Mouse (Mus musculus) right cerebral cortex, postnatal 36 days (tissue): ENCODE data around the gene Atp8b3.

ENCODE experiments used
- DNase-seq, 2 experiments: peaks; one replicate each; pipeline ENCODE4 v3.0.0; 2022; ENCODE audit warnings: low spot score in 2 of 2, mixed read lengths in 1 of 2

Atp8b3 gene

DNA sequence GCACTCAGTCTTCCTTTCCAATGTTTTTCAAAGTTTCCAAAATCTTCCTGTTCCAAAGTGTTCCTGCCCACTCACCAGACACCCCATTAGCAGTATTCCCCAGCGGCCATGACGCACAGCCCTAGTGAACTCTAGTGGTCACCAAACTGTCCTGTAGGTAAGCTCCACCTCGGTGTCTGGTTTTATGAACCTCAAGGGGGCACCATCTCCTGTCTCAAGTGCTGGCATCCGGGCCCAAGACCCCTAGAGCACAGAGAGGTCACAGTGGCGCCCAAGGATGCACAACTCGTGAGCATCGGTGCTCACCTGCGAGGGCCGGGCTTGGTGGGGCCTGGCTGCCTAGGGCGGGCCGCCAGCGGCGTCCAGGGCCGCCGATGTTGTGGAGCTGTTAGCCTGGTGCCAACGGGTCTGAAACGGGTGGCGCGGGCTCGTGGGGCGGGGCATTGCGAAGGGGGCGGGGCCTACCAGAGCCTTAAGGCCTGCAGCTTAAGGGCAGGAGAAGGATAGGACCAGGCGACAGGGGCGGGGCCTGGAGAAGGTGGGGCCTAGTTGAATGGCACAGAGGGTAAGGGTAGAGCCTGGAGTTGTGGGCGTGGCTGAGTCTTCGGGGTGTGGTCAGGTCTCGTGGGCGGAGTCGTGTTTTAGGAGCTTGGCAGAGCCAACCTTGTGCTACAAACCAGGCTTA lies at the start of gene Atp8b3:
Gene Atp8b3, minus strand, starts transcription at position 415 of the 685 bp plus-strand sequence.
- no peak for DNase-seq

DNA sequence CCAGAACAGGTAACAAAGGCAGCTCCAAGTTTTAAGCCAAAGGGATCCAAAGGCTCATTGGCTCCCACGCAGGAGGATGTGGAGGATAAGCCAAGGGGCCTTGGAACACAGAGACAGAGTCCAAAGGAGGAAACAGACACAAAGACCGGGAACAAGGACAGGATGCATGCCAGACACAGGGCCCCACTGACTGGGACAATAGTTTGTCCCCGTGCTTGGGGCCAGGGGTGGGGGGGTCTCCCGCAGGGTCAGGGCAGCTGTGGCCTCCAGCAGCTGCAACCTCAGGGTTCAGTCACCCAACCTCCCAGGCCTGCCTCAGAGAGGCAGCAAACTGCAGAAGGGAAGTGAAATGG lies 48.4 kb upstream of the Atp8b3 start:
- no peak for DNase-seq

DNA sequence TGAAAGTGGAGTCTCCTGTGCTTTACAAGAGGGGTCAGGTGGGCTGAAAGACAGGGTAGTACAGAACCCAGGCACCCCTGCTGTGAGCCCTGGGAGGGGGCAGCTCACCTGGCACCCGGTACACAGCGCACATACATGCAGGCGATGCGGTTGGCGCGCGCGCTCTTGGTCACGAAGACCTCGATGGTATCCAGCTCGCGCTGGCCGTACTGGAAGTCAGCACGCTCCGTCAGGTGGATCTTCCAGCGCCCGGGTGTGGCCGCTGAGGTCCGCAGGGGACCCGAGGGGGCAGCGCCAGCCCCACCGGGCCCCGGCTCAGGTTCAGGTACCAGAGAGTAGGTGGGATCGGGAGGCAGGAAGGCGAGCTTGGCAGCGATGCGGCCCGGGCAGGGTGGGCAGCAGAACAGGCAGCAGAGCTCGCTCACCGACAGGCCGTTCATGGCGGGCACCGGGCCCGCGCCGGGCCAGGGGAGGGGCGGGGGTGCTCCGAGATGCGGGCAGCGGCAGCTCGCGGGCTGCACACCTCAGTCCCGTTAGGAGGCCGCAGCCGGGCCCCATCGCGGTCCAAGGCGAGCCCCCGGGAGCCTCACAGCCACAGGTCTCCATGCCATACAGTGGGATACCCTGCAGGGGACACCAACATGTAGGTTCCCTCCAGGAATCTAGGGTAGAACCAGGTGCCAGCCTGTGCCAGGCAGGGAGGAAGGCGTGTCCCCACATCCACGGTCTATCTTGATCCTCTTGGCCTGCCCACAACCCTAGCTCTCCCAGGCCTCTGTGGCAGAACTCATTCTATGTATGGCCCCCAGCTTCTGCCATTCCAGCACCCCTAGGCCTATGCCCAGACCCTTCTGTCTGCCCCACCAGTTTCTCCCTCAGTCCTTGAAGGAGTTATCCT lies 47.7 kb upstream of the Atp8b3 start:
- no peak for DNase-seq

DNA sequence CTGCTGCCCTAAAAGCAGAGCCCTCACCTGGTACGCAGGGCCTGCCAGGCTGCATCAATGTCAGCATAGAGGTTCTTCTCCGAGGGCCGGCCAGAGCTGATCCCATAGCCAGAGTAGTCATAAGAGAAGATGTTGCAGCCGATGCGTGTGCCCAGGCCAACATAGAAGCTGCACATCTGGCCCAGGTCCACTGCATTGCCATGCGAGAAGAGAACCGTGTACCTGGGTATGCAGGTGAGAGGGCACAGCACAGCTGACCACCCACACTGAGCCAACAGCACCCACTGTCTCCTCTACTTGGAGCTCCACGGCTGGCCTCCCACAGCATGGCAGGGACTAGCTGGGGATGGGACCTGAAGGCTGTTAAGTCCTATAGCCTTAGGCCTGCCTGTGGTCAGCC lies 46.7 kb upstream of the Atp8b3 start:
- no peak for DNase-seq

DNA sequence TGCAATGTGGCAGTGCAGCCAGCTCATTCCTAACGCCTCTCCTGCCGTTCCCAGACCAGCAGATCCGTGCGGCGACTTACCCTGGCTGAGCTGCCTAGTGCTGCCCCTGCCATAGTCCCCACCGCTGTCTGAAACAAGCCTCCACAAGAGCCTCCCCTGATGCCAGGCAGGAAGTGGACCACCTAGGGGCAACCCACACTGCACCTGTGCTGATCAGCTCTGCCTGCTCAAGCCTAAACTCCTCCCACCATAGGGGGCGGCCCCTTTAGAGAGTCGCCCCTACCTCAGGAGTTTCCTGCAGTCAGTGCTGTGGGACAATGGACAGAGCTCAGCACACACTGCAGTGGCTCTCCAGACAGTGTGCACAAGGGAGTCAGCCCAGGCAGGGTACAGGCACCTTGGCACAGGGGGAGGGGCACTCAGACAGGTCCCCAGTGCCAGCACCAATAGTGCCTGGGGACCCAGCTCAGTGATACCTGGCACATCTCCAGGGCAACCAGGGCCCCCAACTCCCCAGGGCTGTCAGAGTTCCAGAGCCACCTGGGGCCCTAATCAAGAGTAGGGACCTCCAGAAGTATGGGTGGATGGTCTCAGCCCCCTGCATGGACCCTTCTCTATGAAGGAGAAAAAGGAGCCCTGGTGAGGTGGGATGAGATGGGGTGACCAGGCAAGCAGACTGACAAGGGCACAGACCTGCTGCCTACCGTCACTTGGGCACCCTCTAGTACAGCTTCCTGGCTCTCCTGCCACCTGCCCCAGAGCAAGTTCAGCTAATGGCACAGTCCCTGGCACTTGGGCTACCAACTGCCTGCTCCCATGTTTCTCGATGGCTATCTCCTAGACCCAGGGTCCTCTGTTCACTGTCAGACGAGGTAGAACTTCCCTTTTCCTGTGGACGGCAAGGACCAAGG lies 46.0 kb upstream of the Atp8b3 start:
- DNase-seq = no peak

DNA sequence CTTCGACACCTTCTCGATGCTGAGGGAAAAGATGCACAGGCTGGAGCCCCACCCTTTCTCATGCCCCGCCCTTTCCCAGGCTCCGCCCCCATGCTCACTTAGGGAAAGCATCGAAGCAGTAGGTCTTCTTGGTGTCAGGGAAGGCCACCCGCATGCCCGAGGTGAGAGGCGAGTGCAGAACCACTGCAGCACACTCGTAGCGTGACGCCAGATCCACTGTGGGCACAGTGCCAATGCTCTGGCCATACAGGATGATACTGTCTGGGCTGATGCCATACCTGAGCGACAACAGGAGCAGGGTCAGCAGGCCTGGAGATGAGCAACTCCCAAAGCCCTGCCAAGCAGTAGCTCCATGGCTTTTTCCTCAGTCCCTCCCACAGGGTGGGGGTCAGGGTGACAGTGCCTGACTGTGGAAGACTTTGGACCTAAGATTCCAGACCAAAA lies 45.1 kb upstream of the Atp8b3 start:
- DNase-seq = no peak

DNA sequence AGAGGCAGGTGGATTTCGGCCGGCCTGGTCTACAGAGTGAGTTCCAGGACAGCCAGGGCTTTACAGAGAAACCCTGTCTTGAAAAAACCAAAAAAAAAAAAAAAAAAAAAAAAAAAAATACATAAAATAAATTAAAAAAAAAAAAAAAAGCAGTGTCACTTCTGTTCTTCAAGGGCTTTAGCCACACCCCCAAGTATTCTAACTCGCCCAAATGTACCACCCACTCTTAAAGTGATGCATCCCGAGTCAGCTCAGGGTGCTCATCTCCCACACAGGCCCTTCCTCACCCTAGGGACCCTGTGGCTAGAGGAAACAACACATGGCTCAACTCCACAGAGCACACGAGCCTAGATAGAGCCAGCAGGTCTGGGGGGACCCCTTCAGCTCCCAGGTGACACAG lies 44.1 kb upstream of the Atp8b3 start:
- DNase-seq = no peak

DNA sequence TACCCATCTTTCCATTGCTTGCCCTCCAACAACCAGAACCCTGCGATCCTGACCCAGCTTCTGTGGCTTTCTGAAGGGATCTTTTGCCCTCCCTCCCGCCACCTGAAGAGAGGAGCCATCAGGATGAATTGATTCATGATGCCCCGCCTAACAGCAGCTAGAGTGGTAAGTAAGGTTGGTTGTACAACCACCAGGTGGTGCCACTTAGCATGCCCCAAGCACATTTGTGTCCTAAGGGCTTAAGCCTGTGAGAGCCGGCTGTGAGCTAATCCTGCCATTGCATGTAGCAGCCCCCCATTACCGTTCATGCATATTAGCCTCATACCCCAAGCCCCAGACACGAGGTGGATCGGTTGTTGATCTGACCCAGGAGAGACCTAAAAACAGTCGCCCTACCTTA lies 40.0 kb upstream of the Atp8b3 start:
- no peak for DNase-seq

DNA sequence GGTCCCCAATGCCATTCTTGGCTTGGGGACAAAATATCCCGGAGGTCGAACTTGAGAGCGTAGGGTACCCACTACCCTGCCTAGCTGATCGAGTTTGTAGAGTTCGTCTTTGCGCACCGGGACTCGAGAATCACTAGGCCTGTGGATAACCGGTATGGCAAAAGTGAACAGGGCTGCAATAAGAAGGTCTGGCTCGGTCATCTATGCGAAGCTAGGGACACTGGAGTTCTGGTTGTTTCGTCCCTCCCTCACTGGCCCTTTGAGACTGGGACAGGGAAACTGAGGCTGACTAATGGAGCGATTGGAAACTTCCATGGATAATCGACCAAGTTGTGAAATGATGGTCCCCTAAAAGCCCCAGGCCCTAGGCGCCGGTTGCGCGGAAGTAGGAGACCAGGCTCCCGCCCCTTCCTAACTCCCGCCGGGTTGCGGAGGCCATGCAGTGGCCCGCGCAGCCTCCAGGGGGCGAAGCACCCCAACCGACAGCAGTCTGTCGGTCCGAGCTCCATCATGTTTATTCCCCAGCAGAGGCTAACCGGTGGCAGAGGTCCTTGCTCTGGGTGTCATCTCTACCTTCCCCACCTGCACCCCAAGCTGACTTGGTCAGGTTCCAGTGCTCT lies 39.3 kb upstream of the Atp8b3 start:
- DNase-seq = no peak

DNA sequence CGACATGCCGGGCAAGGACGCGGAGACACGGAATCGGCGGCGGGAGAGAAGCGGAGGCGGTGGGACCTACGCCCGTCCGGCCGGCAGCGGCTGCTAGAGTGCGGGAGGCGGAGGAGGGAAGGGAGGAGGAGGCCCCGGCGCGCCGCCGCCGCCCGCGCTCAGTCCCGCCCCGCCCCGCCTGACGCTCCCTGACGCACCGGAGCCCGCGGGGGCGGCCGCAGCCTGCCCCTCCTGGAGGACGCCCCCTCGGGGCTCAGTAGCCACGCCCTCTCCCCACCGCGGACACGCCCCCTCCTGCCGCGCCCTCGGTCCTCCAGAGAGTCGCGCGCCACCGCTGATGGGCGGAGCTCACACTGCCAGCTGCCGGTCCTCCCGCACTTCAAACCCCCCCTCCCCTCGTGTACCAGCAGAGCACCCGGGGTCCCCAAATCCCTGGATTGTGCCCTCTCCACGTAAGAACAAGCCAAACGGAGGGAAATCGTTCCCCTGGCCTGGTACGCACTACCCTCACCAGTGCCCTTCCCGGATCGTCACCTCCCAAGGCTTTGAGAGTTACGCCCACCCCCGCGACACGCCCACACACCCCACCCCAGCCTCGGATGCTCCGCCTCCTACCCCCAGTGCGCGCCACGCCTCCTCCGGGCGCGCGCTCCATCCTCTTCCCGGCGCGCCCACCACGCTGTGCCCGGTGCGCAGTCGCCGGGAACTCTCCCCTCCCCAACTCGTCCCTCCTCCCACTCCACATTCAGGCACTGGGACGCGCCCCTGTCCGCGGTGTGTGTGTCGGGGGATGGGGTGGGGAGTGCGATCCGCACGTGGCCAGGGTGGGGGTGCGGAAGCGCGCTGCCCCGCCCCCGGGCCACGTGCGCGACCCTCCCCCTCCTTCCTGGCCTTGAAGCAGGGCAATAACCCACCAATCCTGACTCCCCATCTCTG lies 38.5 kb upstream of the Atp8b3 start, which contains the start of gene Klf16:
Gene Klf16, minus strand, starts transcription at position 127 of the 936 bp plus-strand sequence.
- DNase-seq = peak; percentile 92 to 94

DNA sequence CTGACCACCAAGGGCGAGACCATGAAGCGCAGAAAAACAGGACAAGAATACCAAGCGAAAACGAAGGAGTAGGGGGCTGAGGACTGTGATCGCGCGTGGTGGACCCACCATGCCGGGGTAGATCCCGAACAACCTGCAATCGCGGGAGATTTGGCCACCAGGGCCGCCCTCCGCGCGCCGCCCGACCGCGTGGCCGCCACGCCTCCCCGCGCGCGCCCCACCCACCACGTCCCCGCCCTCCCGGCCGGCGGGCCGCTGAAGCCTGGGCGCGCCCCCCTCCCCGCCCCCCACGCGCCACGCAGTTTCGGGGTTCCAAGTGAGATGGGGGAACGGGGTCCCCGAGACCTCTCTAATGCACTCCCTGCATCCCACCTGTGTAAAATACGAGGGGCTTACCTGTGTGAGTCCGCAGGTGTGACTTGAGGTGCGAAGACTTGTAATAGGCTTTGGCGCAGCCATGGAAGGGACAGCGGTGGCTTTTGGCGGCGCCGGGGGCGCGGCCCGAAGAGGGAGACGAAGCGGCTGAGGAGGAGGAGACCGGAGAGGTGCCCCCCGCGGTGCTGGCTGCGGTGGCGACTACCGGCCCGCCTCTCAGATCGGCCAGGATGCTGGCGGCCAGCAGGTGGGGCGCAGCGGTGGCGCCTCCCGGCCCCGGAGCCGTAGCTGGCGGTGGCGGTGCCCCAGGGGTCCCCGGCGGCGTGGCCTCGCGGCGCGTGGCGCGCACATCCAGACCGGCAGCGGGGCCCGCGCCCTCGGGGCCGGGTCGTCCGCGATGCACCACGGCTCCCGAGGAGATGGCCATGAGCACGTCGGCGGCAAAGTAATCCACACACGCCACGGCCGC lies 37.6 kb upstream of the Atp8b3 start:
- no peak for DNase-seq

DNA sequence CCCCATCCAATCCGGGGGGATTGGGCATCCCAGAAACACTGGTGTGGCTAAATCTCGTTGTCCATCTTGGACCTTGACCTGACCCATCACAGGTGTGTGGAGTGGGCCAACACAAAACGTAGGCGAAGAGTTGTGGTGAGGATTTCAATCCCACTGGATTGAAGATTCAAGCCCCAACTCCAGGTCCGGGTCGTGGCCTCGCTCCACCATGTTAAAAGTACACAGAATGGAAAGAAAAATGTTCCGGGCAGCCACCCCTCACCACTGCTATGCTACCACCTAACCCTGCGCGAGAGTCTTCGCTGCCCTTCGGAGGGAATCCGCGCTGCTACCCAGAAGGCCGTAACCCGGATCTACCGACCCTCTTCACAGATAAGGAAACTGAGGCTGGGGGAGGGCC lies 37.0 kb upstream of the Atp8b3 start:
- no peak for DNase-seq

DNA sequence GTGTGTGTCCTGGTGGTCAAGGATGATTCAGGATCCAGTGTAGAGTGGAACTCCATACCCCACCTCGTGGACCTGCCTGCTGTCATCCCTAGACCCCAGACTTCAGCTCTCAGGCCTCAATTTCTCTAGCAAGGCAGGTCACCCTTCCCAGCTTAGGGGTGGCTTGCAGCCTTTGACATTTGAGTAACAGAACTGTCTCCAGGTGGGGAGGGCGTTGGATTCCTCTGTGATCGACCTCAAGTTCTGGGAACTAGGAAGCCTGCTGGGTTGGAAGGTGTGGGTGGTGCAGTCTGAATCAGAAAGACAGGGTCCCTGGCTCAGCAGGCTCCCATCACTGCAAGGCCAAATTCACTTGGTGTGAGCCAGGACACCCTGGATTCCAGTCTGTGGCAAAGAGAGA lies 36.0 kb upstream of the Atp8b3 start:
- no peak for DNase-seq

DNA sequence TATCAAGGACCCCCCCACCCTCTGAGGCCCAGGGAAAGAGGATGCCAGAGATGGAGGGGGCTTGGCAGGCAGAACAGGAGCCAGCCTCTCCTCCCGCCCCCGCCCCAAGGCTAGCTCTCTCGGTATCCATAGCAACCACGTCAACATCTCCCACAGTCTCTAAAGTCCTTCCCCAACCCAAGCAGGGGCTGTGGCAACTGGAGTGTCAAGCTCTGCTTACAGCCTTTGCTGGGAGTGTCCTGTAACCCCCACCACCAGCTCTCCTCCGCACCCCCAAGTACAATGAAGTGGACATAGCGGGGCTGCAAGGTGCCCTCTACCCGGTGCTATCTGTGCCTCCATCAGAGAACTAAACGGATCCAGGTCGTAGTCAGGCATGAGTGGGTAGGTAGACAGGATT lies 35.0 kb upstream of the Atp8b3 start:
- DNase-seq = no peak

DNA sequence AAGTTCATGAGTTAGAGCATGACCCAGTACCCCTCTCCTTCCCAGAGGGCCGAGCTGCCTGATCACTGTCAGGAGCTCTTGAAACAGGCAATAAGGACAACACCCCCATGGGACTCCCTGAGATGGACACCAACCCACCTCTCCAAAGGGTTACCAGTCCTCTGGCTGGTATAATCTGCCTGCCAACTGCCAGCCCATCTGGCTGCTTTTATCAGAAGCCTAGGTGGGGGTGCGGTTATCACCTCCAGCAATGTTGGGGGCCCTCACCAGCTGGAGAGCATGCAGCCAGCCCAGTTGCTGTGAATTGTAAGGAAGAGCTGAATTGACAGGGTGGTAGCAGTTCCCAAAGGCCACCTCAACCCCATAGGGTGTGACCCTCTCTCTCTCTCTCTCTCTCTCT lies 33.6 kb upstream of the Atp8b3 start:
- no peak for DNase-seq

DNA sequence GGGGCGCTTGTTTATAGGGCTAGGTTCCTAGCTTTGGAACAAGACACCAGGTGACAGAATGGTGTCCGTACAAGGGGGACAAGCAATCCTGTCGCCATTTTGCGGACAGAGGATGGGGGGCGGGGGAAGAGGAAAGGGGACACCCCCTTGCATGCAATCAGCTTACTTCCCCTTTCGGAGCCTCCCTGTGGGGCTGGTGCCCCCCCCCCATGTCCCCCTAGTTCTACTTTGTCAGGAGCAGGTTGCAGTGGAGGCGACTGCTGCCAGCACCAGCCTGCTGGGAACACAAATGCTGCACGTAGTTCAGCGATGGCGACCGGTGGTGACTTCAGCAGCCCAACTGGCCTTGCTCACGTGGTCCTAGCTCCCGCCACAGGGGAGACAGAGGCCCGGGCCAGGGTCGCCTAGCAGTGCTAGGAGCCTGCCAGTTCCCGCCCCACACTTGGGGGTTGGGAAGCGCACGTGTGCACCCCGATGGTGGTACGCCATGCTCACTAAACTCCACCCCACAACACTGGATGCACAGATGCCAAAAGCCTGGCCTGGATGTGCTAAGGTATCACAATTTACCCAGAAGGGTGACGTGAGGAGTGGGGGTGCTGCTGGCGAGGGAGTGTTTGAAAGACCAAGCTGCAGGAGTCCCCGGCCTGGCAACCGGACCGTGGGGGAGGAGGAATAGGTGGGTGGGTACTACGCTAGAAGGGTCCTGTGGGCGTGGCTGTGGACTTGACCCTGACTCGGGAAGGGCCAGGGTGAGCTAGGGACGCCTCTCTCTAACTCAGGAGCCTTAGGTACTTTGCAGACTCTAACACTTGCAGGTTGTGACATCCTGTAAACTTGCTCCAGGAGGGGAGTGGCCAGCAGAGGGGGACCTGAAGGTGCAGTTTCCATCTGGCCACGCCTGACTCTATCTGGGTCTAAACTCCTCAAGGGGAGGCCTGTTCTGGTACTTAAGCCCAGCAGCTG lies 32.2 kb upstream of the Atp8b3 start:
- DNase-seq = no peak

DNA sequence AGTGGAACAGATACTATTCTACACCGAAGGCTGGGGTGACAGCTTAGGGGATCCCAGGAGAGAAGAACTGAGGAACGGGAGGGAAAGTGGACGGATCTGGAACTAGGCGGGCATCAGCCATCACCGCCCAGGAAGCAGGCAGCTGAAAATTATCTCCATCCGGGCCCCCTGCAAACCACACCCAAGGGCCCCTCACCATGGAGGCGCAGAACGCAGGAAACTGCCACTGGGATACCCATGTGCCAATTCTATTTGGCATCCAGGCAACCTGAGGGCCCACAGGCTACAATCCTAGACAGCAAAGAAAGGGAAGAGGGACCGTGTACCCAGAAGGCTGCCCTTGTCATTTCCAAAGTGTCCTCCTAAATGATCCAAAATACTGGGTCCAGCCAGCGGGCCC lies 31.5 kb upstream of the Atp8b3 start:
- no peak for DNase-seq

DNA sequence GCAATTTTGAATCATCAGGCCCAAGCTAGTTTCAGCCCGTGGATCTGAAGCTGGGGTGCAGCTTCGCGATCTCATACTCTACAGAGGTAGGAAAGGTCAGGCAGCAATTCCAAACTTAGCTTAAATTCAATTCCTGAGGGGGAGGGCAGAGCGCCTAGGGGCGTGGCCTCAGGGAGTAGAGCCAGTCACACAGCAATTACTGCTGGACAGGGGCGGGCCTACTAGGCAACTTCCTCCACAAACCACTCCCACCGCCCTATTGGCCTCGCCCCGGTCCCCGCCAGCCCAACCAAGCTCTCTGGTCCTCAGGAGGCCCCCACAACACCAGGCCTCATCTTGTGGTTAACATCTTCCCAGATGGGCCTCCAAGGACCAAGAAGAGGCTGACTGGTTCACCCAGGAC lies 30.7 kb upstream of the Atp8b3 start:
- no peak for DNase-seq
